Mouse (Mus musculus): ENCODE results near the gene Usp6nl. TPM values are rescaled to one million over a fixed set of nuclear protein-coding genes. Genes with fewer than 3 reads are reported as not detected.
A peak's percentile ranks its signal among the peaks of the same experiment; 100 is the strongest.

Gene Usp6nl
- total RNA-seq, 2 experiments from 2014 or later = 2.5 to 4.7 TPM

GRCm38 (mm10) chr2:6467318-6467717 is 144.9 kb downstream of the Usp6nl start:
- DNase-seq (ENCODE audit: low spot score) = no peak

DNA sequence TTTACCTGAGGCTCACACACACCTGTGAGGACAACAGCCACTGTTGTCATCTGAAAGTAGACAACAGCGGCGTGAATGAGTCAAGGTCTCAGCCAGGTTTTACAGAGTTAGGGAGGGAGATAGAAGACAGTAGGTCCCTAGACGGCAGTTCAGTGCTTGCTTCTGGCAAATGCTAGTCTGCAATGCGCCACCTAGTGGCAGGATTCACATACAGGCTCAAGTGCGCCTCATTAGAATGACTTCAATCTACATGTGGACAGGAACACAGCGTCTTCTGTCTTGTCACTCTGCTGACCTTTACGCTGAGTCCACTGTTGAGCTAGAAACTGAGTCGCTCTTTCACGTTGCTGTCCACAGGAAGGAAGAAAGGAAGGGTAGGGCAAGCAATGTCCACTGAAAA is 146.7 kb downstream of the Usp6nl start:
- DNase-seq (ENCODE audit: low spot score) = peak; percentile 62

DNA sequence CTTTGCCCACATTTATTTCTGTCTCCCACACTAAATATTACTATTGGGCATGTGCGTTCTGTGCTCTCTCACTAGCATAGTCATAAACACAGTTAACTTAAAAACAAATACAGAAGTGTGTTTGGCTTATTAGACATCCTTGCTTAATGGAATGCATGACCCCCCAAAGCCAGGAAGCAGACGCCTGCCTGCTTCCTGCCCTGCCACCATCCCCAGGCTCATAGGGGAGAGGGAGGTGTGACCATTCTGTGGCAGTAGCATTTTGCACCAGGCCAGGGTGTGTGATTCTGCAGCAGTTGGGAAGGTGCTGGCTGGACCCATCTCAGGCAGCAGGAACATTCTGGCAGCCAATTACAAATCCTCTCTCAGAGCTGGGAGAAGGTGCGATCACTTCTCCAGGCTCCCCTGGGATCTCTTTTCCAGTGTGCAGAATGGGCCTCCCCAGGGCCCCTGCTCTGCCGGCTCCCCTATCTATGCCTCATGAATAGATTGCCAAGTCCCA is 148.7 kb downstream of the Usp6nl start:
- no peak for DNase-seq (ENCODE audit: low spot score)

GRCm38 (mm10) chr2:6473829-6474228 is 151.4 kb downstream of the Usp6nl start:
- no peak for DNase-seq (ENCODE audit: low spot score)

DNA sequence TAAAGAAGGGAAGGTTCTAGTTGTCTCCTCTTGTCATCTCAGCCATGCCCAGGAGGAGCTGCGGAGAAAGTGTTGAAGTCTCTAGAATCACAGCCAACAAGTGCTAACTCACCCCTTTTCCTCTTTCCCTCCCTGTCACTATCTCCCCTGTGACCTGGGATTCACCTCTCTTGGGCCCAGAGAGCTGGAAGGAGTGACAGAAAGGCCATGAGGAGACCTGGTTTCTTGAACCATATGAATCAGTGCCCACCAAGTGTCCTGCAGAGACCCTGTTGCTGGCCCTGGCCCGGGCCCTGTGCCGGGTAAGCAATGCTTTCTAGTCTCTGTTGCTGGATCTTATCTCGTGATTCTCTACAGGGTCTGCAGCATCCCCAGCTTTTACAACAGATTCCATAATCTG is 155.4 kb downstream of the Usp6nl start:
- no peak for DNase-seq (ENCODE audit: low spot score)

- DNase-seq (ENCODE audit: low spot score) = peak; percentile 43
Measured at GRCm38 (mm10) chr2:6478361-6478965, 156.0 kb downstream of the Usp6nl start.

GRCm38 (mm10) chr2:6478966-6479391 is 156.5 kb downstream of the Usp6nl start:
- peak; percentile 65 for DNase-seq (ENCODE audit: low spot score)

DNA sequence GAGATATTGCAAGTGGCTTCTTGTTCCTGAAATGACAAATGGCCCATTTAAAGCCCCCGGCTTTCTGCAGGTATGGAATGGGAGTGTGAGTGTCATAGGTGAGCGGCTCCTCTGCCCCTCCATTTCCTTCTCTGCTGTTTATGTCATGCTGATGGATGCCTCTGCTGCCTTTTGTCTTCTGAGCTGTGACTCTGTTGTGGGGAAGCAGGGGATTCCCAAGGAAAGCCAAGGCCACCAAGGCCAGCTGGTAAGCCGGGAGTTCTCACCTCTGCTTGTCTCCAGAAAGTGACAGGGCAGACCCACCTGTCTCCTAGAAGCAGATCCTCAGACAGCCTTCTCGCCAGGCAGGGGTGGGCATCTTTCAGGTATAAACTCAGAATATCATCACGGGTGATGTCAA is 157.2 kb downstream of the Usp6nl start:
- no peak for DNase-seq (ENCODE audit: low spot score)

- DNase-seq (ENCODE audit: low spot score) = no peak
Measured at GRCm38 (mm10) chr2:6481966-6482365, 159.5 kb downstream of the Usp6nl start.

DNA sequence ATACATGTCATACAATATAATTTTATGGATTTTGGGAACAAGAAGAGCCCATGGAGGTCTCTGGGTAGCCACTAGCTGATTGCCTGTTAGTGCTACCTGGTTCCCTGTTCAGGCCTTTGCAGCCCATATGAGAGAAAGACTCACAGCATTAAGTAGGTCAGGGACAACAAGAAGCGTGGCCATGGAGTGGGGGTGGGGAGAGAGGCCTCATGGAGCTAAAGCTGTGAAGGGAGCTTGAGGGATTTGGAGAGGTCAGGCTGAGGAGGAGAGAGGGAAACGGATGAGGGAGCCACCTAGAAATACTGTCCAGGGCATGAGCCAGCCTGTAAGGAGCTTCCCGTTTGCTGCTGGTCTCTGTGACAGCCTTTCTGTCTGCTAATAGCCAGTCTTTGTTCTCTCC is 159.9 kb downstream of the Usp6nl start:
- DNase-seq (ENCODE audit: low spot score) = no peak

- peak; percentile 61 for DNase-seq (ENCODE audit: low spot score)
Measured at GRCm38 (mm10) chr2:6483081-6483992, 160.9 kb downstream of the Usp6nl start.

DNA sequence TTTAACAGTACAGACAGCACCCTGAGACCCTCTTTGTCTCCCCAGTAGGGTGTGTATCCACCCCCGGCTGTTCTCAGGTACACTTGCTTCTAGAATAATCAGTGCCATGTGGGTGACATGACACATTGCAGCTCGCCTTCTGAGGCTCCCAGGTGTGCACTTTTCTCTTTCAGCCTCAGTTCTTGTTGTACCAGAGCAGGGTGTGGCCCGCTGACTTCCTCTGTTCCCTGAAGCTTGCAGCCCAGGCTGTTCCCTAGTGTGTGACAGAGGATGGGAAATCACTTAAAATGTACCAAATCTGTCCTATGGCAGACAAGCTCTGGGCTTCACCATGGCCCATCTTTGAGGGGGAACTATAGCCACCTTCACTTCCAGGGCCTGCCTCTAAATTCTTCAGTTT is 161.7 kb downstream of the Usp6nl start:
- DNase-seq (ENCODE audit: low spot score) = no peak

- no peak for DNase-seq (ENCODE audit: low spot score)
Measured at GRCm38 (mm10) chr2:6487566-6488488, 165.4 kb downstream of the Usp6nl start.

DNA sequence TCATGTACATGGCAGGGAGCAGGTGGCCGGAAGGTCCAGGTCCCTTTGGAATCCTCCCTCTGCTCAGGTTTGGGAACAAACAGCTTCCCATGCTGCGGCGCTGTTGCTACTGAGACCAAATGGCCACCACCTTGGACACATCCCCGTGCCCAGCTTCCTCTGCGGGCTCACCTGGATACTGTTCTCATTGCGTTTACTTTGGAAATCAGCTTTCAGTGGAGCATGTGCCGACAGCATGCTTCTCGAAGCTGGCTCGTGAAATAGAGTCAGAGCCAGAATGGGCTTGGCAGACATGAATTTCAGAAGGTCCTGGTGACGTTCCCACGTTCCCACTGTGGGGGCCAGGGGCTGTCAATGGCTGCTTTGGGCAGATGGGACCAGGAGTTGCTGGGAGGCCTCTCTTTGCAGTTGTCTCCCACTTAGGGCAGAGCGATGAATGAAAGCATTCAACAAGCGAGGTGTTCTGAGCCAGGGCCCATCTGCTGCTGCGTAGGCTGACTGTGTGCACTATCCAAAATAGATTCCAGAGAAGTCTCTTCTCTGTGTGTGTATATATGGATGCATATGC is 166.1 kb downstream of the Usp6nl start:
- no peak for DNase-seq (ENCODE audit: low spot score)

DNA sequence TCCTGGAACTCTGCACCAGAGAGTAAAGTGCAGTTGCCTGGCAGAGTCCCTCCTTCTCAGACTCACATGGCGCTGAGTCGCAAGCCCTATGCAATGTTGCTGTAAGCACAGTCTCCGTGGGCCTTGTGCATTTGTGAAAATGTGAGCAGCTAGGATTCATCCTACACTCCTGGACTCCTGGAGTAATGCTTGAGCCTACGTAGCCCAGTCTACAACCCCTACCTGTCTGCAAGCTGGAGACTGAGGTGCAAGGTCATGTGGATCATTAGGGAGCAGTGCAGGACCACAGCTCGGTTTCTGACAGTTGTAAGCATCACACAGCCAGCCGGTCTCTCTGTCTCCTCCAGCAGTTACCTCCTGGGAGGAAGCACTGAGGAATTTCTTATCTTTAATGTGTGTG is 167.6 kb downstream of the Usp6nl start:
- no peak for DNase-seq (ENCODE audit: low spot score)

DNA sequence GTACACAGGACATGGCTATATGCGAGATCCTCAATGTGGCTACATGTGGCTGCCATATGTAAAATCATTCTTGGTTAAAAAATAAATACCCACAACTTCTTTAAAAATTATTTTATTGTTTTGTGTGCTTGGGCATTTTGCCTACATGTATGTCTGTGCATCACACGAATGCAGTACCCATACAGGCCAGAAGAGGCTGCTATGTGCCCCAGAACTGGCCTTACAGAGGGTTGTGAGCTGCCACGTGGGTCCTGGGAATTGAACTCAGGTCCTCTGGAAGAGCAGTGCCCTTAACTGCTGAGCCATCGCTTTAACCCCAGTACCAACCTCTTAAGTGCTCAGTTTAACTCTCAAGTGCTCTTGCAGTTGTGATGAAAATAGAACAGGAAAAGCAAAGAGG is 168.4 kb downstream of the Usp6nl start:
- DNase-seq (ENCODE audit: low spot score) = no peak

GRCm38 (mm10) chr2:6493886-6494285 is 171.4 kb downstream of the Usp6nl start:
- DNase-seq (ENCODE audit: low spot score) = no peak
